Mouse (Mus musculus) midbrain, postnatal 0 days (tissue): Measurements from ENCODE around the gene Prdm15. TPM values are rescaled to one million over a fixed set of nuclear protein-coding genes. Genes with fewer than 3 reads are reported as not detected.

Experiments
- ATAC-seq: fragments of 200-750 bp; cut with Nextera tagmentation; 2 replicates; pipeline ENCODE4 v1.8.0; 2017; ENCODE audit warnings: moderate number of reproducible peaks, mild to moderate bottlenecking, moderate TSS enrichment, moderate library complexity; ENCODE audit not compliant: low FRiP score
- DNase-seq: peaks from one replicate; pipeline ENCODE4 v3.0.0-alpha.2; 2015; ENCODE audit warnings: low spot score
- H3K27ac ChIP-seq: fragments of 300-500 bp; sonication (generic); 2 replicates; pipeline ENCODE4 v1.5.1; 2014; ENCODE audit warnings: low read depth, mild to moderate bottlenecking, low read length, mixed read lengths
- H3K27me3 ChIP-seq: fragments of 300-500 bp; sonication (generic); 2 replicates; pipeline ENCODE4 v1.6.1; 2014; ENCODE audit warnings: low read length, control low read depth, mixed read lengths; ENCODE audit not compliant: insufficient read depth
- H3K36me3 ChIP-seq: fragments of 300-500 bp; sonication (generic); 2 replicates; pipeline ENCODE4 v1.6.1; 2014; ENCODE audit warnings: low read length, control low read depth, mixed read lengths; ENCODE audit not compliant: insufficient read depth
- H3K4me1 ChIP-seq: fragments of 300-500 bp; sonication (generic); 2 replicates; pipeline ENCODE4 v1.6.1; 2014; ENCODE audit warnings: mild to moderate bottlenecking, control low read depth, antibody characterized with exemption, low read length, mixed read lengths; ENCODE audit not compliant: insufficient read depth
- H3K4me2 ChIP-seq: fragments of 300-500 bp; sonication (generic); 2 replicates; pipeline ENCODE4 v1.6.1; 2014; ENCODE audit warnings: low read depth, mild to moderate bottlenecking, low read length, mixed read lengths; ENCODE audit not compliant: poor library complexity, severe bottlenecking
- H3K4me3 ChIP-seq: fragments of 300-500 bp; sonication (generic); 2 replicates; pipeline ENCODE4 v1.5.1; 2014; ENCODE audit warnings: low read depth, mild to moderate bottlenecking, low read length, moderate library complexity
- H3K9ac ChIP-seq: fragments of 300-500 bp; sonication (generic); replicated peaks from 2 replicates; pipeline ENCODE4 v1.6.1; 2014; ENCODE audit warnings: mild to moderate bottlenecking, low read length, moderate library complexity, mixed read lengths; ENCODE audit not compliant: poor library complexity, severe bottlenecking
- H3K9me3 ChIP-seq: fragments of 300-500 bp; sonication (generic); 2 replicates; pipeline ENCODE4 v1.6.1; 2016; ENCODE audit warnings: low read length, control low read depth
- CTCF ChIP-seq: IDR thresholded peaks from 2 replicates; pipeline ENCODE4 v1.5.1; 2016; ENCODE audit warnings: antibody characterized with exemption, mild to moderate bottlenecking
- WGBS: fragments of 180-500 bp; shearing (Covaris S2); extraction: QIAGEN DNeasy Blood & Tissue Kit; methylation state at CpG from one replicate; pipeline ENCODE4 v1.1.7; 2014; 5-methylcytosine and 5-hydroxymethylcytosine counted together
- polyA plus RNA-seq: library from polyadenylated mRNA; unstranded; fragments of >200 nt; fragmentation: Nextera tagmentation; extraction: Ambion mirVana; gene quantifications from 2 replicates; pipeline ENCODE4 v1.2.1, GENCODE M21; 2015
- total RNA-seq: library from RNA; depleted of rRNA; stranded (reverse); fragments of >200 nt; gene quantifications from 2 replicates; pipeline ENCODE4 v1.2.3, GENCODE M21; 2014

Gene Prdm15
- total and polyA plus RNA-seq, 2 experiments from 2014 or later = 5.6 to 6.2 TPM

DNA sequence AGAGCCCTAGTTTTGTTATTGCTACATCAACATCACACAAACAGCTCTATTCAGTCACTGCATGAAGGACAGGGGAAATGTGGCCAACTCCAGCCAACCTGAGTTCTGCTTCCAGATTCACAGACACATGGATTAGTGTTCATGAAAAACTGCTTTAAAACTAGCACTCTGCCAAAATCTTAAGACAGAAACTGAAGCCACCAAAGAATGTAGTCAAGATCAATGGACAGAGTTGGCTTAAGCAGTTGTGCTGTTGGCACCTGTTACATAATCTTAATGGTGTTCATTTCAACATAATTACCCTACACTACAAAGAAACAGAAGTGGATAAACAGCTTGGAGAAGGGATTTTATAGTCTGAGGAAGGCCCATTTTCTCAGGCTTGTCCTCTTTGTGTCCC is 4.4 kb upstream of the Prdm15 start:
- TF ChIP-seq CTCF = no peak
- no peak for ATAC-seq
- H3K36me3 ChIP-seq = peaks cover 11% of the 10 kb centered on the region; the same call in 1 of the 2 replicates
- DNase-seq = no peak
- no peak overlapping the region for H3K27ac ChIP-seq
- no peaks in the 10 kb centered on the region for H3K4me1 ChIP-seq
- H3K9ac ChIP-seq = no peak overlapping the region
- no peaks in the 10 kb centered on the region for H3K9me3 ChIP-seq
- no peaks in the 10 kb centered on the region for H3K27me3 ChIP-seq
- H3K4me2 ChIP-seq = no peak overlapping the region
- H3K4me3 ChIP-seq = no peak overlapping the region

DNA sequence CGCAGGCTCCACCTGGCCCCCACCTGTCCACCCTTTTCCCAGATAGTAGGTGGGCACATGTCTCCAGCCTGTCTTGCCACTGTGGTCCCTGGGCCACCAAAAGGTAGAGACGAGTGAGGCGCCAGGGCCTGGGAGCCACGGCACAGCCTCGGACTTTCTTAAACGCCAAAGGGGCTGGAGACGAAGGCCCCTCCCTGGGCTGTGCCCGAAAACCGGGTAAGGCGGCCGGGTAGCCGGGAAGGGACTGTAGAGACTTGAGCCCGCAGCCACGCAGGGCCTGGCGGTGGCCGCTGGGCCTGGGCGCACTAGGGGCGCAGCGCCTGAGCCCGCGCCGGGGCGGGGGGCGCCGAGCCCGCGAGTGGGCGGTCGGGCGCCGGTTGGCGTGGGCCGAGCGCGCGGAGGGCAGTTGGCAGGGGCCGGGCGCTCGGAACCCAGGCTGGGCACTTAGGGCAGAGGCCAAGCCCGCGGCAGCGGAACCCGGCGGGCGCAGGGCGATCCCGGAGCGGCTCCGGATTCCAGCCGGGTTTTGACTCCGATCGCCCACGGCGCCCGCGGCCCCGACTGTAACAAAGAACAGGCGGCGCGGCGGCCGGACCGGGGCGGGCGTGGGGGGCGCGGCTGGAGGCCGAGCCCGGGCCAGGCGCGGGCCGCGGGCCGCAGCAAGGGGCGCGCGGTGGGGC is 449 bp downstream of the Prdm15 start:
- DNase-seq (peak; percentile 89), ATAC-seq (peak; percentile 90)
- no peaks in the 10 kb centered on the region for H3K9me3 ChIP-seq
- peaks cover 3% of the 10 kb centered on the region; the same call in 1 of the 2 replicates for H3K36me3 ChIP-seq
- H3K27ac ChIP-seq = peak overlapping the region; percentile 99
- H3K4me2 ChIP-seq = peak overlapping the region; percentile 71
- H3K4me1 ChIP-seq = no peaks in the 10 kb centered on the region
- H3K27me3 ChIP-seq = no peaks in the 10 kb centered on the region
- no peak for TF ChIP-seq CTCF
- H3K9ac ChIP-seq = peak overlapping the region; percentile 94
- peak overlapping the region; percentile 75 for H3K4me3 ChIP-seq
- under 1% methylated on average over 63 of the region's 77 CpGs for WGBS

DNA sequence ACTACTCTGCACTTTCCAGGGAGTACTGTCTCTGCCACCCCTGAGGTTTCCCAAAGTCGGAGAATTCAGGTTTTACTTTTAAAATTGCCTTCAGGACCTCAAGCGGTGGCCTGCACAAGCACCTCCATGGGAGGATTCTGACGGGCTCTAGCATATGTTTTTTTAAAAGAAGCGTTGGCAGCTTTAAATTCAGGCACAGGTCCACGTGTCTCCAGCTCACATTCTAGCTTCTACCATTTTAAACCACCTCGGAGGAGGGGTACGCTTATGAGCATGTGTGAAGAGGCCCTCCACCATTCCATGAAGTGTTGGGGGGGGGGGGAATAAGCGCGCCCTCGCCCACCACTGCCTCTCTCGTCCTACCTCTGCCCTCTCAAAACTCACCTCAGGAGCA is 986 bp downstream of the Prdm15 start:
- Histone ChIP-seq H3K9ac (peak overlapping the region; percentile 94), H3K36me3 (peaks cover 8% of the 10 kb centered on the region; the same call in 1 of the 2 replicates), H3K4me1 (no peaks in the 10 kb centered on the region), H3K9me3 (no peaks in the 10 kb centered on the region), H3K27me3 (no peaks in the 10 kb centered on the region), H3K4me3 (peak overlapping the region; percentile 75), H3K4me2 (peak overlapping the region; percentile 71), H3K27ac (peak overlapping the region; percentile 99)
- DNase-seq (peak; percentile 78), ATAC-seq (peak; percentile 78)
- WGBS = under 1% methylated on average over 10 of the region's 11 CpGs
- TF ChIP-seq CTCF = no peak

DNA sequence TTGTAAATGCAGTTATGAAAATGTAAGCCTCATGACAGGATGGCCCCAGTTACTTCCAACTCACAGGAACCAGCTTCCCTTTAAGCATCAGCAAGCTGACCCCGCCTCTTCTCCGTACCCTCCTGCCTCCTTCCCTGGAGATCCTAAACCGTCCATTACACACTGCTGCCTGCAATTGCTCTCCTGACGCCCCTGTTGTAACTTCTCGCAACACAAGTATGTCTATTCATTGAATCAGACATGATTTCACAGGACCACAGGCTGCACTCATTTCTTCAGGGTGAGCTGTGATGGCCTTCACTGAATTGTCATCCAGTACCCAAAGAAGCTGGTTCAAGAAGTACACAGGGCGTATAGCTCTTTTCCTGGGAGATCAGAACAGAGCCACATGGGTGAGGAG is 2.8 kb downstream of the Prdm15 start:
- 86% methylated on average over 6 of the region's 6 CpGs for WGBS
- no peaks in the 10 kb centered on the region for H3K27me3 ChIP-seq
- H3K36me3 ChIP-seq = peaks cover 8% of the 10 kb centered on the region; the same call in 1 of the 2 replicates
- no peak overlapping the region for H3K27ac ChIP-seq
- ATAC-seq (no peak), DNase-seq (no peak)
- TF ChIP-seq CTCF = no peak
- H3K4me1 ChIP-seq = no peaks in the 10 kb centered on the region
- H3K9ac ChIP-seq = no peak overlapping the region
- H3K4me3 ChIP-seq = no peak overlapping the region
- no peaks in the 10 kb centered on the region for H3K9me3 ChIP-seq
- no peak overlapping the region for H3K4me2 ChIP-seq

DNA sequence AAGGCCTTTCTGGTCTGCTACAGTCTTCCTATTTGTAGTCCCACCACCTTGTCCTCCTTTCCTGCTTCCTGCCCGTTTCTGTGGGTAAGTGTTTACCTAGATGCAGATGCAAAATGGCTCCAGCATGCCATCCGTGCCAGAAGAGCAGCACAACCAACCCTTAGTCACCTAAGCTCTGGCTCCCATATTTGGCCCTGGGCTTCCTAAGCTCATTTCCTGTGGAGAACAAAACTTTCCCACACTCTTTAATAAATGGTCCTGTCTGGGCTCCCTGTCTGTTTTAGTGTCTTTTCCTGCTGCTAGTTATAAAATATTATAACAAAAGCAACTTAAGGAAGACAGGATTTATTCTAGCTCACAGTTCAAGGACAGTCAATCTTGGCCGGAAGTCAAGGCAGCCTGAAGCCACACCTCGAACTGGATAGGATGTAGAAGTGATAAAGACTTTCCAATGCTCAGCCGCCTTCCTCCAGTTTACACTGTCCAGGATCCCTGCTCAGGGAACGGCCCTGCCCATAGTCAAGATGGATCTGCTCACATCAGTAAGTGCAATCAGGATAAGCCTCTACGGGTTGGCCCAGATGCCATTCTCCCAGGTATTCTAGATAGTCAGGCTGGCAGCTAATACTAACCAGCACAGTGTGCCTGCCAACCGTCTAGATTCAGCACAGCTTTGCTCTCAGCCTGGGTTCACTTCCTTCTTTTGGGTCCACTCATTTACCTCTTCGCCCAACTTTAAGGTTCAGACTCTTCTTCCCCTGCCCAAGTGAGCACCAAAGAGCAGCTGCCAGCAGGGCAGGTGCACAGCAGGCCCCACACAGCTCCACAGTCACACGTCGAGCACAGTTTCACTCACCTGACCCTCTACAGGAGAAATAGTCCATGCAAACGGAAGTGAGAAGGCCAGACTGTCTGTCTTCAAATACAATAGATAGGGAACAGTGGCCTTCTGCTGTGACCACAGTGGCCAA is 6.4 kb downstream of the Prdm15 start:
- DNase-seq (no peak), ATAC-seq (no peak)
- no peak for TF ChIP-seq CTCF
- no peak overlapping the region for H3K4me2 ChIP-seq
- no peak overlapping the region for H3K9ac ChIP-seq
- WGBS = 92% methylated on average over 12 of the region's 12 CpGs
- H3K4me3 ChIP-seq = no peak overlapping the region
- H3K27ac ChIP-seq = no peak overlapping the region
- no peaks in the 10 kb centered on the region for H3K9me3 ChIP-seq
- peaks cover 8% of the 10 kb centered on the region; the same call in 1 of the 2 replicates for H3K36me3 ChIP-seq
- no peaks in the 10 kb centered on the region for H3K27me3 ChIP-seq
- H3K4me1 ChIP-seq = no peaks in the 10 kb centered on the region

DNA sequence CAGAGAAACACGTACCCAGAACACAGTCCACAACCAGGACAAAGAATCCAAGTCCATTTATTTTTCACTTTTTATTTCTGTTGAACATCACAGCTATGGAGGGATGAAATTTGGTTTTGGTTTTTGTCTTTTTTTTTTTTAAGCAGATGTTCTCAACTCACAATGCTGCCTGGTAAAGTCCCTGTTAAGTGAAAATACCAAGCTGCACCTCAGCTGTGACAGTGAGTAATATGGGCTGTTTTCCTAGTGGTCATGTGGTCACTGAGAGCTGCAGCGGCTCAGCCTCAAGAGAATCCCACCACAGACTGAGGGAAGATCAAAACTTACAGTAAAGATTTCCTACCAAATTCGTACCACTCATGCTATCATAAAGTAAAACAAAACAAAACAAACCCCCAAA is 19.5 kb downstream of the Prdm15 start:
- 90% methylated on average over 3 of the region's 3 CpGs for WGBS
- H3K9ac ChIP-seq = no peak overlapping the region
- no peak overlapping the region for H3K27ac ChIP-seq
- H3K27me3 ChIP-seq = no peaks in the 10 kb centered on the region
- TF ChIP-seq CTCF = no peak
- H3K36me3 ChIP-seq = peaks cover 74% of the 10 kb centered on the region
- DNase-seq (no peak), ATAC-seq (no peak)
- H3K4me3 ChIP-seq = no peak overlapping the region
- no peaks in the 10 kb centered on the region for H3K4me1 ChIP-seq
- H3K4me2 ChIP-seq = no peak overlapping the region
- H3K9me3 ChIP-seq = no peaks in the 10 kb centered on the region
